Mouse (Mus musculus) lung, adult 2 months (tissue): ENCODE results near the gene Ptpn7.

ENCODE experiments used
- CTCF ChIP-seq: fragments of 200-500 bp; IDR thresholded peaks from 2 replicates; pipeline ENCODE4 v1.5.1; 2011; ENCODE audit warnings: mild to moderate bottlenecking, low read length, control low read depth; ENCODE audit not compliant: insufficient read depth
- POLR2A ChIP-seq: fragments of 200-500 bp; IDR thresholded peaks from 2 replicates; pipeline ENCODE4 v1.6.1; 2011; ENCODE audit warnings: low read depth, mild to moderate bottlenecking, control low read depth, low read length, borderline replicate concordance; ENCODE audit errors: extremely low read depth

- TF ChIP-seq CTCF = no peak
- no peak for TF ChIP-seq POLR2A
Measured at GRCm38 (mm10) chr1:135162720-135163119, 30.2 kb downstream of the Ptpn7 start.
